Mouse (Mus musculus) stomach, postnatal 0 days (tissue): ENCODE results near the gene Adamts17.

Source experiments
- CTCF ChIP-seq: IDR thresholded peaks from 2 replicates; pipeline ENCODE4 v1.5.1; 2016; ENCODE audit warnings: antibody characterized with exemption, low read depth, mild to moderate bottlenecking, moderate library complexity
- EP300 ChIP-seq: optimal IDR thresholded peaks from 2 replicates; pipeline ENCODE3; 2016; ENCODE audit warnings: antibody characterized with exemption

GRCm38 (mm10) chr7:66820034-66820433 lies 19.5 kb upstream of the Adamts17 start:
- TF ChIP-seq CTCF = peak; percentile 95
- TF ChIP-seq EP300 = no peak
